Mouse (Mus musculus) right cerebral cortex, postnatal 14 days (tissue): ENCODE measurements around the gene Crbn.

ENCODE experiments used
- DNase-seq: peaks from one replicate; pipeline ENCODE4 v3.0.0; 2022

Crbn gene

DNA sequence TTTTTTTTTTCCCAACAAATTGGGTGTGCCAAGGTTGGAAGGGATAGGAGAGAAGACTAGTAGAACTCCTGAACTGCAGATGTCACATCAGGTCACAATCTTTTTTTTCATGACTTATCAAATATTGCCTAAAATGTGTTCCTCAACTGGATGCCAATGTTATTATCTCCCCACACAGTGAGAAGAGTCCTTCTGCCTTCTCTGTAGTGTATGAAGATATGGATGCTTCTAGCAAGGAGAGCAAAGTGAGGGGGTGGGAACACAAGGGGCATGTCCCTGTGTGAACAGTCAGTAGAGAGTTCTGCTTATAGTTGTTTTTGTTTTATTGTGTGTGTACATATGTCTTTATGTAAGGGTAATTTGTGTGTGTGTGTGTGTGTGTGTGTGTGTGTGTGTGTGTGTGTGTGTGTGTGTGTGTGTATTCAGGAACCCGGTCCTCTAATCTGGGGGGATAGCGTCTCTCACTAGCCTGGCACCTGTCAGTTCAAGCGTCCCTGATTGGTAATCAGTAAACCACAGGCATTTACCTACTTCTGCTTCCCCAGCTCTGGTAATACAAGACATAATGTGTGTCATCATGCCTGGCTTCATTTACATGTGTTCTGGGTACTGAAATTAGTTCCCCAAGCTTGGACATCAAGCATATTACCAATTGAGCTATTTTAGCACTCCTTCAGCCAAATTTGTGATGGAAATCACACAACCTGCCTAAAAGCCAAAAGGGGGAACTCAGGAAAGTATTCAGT, 39.2 kb downstream of the Crbn start:
- no peak for DNase-seq

DNA sequence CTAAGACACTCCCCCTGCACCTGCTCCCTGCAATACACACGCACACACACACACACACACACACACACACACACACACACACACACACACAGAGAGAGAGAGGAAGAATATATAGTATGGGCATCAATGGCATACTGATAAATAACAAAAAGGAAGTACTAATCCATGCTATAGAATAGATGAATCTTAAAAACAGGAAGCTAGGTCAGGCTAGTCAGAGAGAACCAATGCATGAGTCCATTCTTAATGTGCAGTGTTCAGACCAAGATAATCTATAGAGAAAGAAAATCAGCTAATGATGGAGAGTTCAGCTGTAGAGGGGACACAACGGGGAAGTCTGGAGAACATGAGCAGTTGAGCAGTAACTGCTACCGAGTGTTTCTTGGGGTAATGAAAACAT, 41.6 kb downstream of the Crbn start:
- DNase-seq, result no peak

DNA sequence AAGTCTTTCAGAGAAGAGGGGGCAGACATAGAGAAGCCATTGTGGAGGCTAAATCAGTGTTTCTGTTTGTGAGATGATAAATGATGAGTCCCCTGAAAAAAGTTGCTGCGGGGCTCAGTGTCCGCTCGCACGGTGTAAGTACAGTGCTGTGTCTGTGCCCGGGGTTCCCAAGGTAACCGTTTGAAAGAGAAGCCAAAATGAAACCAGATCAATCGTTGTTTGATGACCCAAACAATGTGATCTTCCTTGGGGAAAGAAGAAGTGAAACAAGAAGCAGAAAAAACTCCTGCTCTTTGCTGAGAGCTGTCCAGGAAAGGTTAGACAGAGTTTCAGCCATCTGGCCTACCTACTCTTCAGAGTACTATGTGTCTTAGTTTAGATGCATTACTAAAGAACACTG, 49.6 kb downstream of the Crbn start:
- DNase-seq, result no peak

DNA sequence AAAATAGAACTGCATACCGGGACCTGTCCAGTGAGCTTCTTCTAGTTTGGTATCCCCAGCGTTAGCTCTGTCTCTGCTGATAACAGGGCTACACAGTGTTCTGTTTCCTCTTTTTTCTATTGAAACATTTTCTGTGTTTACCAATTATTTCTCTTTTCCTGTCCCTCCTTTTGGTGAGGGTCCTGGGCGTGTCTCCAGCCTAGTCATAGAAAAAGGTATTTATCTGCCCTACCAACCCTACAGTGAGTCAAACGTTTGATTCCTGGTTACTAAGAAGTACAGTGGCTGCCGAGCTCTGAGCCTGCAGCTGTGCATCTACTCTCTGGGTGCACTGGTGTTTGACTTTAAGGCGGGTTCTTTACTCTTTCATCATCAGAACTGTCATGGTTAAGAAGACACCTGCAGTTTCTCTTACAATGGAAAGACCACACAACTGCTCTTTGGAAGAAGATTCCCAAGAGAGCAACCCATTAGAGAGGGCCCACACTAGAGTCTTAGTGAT, 50.9 kb downstream of the Crbn start, which contains the start of gene Il5ra:
Gene Il5ra, minus strand, starts transcription at position 151 of the 502 bp plus-strand sequence.
- no peak for DNase-seq

GRCm38 (mm10) chr6:106747804-106748203, 52.1 kb downstream of the Crbn start:
- DNase-seq, result no peak

DNA sequence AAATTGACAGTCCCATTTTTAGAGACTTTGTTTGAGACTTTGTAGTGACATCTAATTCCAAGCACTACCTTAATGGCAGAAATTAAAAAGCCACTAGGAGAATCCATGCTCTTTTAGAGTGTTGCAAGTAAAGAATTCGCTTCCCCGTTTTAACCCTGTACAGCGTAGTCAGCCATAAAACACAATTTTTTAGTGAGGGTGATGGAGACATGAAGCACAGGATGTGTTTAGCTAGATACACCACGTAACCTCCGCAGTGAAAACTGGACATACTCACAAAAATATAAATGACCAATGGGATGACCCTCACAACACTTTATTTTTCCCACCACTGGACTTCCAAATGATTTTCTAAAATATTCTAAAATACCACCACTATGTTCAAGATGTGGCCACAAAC, 52.6 kb downstream of the Crbn start:
- no peak for DNase-seq

DNA sequence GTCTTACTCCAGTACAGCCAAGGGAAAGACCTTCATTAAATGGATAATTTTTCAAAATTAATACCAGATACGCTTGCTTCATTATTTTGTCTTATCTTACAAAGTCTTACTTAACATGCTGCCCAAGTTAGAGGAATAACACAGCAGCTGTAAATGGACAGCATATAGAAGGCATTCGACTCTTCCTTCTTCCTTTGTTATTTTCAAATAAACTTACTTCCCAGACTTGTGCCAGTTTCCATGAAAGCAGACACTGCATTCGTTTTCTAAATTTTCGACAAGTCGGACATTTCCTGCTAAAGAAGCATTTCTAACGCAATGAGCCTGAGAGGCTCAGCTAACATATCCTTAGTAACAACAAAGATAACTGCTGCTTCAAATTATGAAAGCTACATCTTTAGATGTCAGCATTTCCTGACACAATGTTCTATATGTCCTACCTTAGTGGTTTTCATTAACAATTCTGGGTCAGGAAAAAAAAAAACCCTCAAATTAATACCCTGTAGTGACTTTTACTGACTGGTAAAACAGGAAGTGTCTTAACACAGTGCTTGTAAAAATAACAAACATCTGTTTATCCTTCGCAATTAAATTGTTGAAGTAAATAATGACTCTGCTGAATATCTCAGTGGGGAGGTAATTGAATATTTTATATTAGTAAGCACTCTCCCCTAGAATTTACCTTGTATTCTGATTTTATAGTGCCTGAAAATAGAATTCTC, 54.0 kb downstream of the Crbn start:
- no peak for DNase-seq

- no peak for DNase-seq
These were observed 56.2 kb downstream of the Crbn start for GRCm38 (mm10) chr6:106743556-106744233.

DNA sequence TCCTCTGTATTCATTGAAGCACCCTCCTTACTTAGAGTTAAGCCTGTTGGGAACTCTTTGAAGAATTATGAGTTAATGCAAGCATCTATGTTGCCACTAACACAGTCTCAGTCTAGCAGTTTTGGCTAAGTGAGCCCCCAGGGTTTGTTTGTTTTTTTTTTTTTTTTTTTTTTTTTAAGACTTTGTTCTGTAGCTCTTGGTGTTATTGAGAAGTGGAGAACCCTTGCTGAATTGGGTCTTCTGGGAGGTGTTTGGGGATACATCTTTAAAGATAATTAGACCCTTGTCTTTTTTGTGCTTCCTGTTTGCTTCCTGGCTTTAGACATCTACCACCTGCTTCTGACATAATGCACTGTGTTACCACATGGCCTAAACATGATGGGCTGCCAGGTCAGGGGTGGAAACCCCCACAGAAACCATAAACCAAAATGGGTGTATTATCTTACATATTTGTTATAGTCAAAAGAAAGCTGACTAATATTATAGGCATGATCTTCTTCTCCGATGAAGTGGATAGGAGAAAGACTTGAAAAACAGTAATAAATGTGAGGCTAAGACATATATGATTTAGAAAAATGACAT, 59.5 kb downstream of the Crbn start:
- DNase-seq, result no peak

- no peak for DNase-seq
These were observed 61.6 kb downstream of the Crbn start for GRCm38 (mm10) chr6:106738229-106738628.

- no peak for DNase-seq
These were observed 67.3 kb downstream of the Crbn start for GRCm38 (mm10) chr6:106732563-106732962.
